Comparison of ENCODE assay signal across 2 mouse cellular contexts in the genomic region with DNA sequence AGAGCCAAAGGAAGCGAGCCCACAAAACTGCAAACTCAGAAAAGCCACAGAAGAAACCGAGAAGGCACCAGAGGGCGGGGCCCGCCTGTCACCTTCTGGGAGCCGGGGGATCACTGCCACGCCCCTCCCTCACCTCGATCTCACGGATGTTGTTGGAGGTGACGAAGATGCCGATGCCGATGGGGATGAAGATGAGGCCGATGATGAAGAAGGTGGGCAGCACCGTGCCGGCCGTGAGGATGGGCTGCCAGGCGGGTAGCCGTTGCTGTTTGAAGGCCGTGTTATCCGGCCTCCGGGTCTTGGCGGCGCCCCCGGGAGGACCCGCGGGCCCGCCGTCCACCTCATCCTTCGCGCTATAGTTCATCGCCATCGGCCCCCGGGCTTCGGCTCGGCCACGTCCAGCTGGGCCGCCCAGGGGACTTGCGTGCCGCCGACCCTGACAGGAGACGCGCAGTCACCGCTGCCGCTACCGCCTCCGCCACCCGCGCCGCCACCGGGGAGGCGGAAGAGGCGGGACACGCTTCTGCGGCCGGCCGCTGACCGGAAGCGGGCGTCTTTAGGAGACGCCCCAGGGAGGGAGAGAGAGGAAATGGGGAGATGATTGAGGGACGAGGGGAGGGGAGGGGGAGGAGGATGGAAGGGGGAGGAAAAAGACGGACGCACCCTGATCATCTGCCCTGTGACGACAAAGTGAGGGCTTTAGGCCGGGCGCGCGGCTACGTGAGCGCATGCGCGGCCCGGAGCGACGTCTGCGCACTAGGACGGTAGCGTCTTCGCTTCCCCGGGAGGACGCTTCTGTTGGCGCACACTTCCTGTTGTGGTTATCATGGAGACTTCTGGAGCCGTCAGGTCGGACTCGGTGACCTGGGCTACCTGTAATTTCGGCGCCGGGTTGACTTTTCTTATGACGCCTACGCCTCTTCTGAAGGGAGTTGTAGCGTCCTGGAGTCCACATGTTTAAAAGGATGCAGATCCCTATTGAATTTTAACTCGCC.
TF ChIP-seq lines count a peak whose summit lies in the region.

A gene (minus strand): TSS at position 667 of the 995 bp plus-strand sequence.

TF ChIP-seq in C2C12, 6 proteins besides CTCF, POLR2A, EP300 and RAD21 (continued from another document):
- no peak for TF ChIP-seq FOSL1 (IDR thresholded peaks at IDR 0.05; ENCODE audit: insufficient read depth, low read length, poor library complexity, severe bottlenecking)
TF ChIP-seq in C2C12: peak in this region for 0.

TF ChIP-seq in myocyte, 11 proteins besides CTCF, POLR2A, EP300 and RAD21 (continued from another document):
- no peak for TF ChIP-seq CEBPB (IDR thresholded peaks at IDR 0.05; ENCODE audit: insufficient read depth, poor library complexity, severe bottlenecking)
